Mouse (Mus musculus) bone marrow, adult 2 months (tissue): ENCODE measurements around the gene Emc10.

ENCODE experiments used
- CTCF ChIP-seq: fragments of 200-500 bp; IDR thresholded peaks from 2 replicates; pipeline ENCODE4 v1.5.1; 2011; ENCODE audit warnings: low read length, control low read depth; ENCODE audit not compliant: control insufficient read depth, insufficient read depth
- POLR2A ChIP-seq: fragments of 200-500 bp; IDR thresholded peaks from 2 replicates; pipeline ENCODE4 v1.6.1; 2011; ENCODE audit warnings: low read depth, mild to moderate bottlenecking, control low read depth, low read length, borderline replicate concordance; ENCODE audit not compliant: control insufficient read depth

- TF ChIP-seq POLR2A (no peak), CTCF (peak; percentile 99)
Observed at GRCm38 (mm10) chr7:44484841-44485571, 11.3 kb downstream of the Emc10 start.
